Mouse (Mus musculus): ENCODE measurements around the gene Nppc. TPM values are rescaled to one million over a fixed set of nuclear protein-coding genes. Genes with fewer than 3 reads are reported as not detected.

The Nppc gene
- polyA plus RNA-seq, 1 experiment from 2014 or later, result 0.64 TPM

GRCm38 (mm10) chr1:86696948-86697347 lies 26.6 kb upstream of the Nppc start:
- ATAC-seq, result no peak
- no peak overlapping the region for H3K4me3 ChIP-seq (replicated peaks)
- no peaks in the 10 kb centered on the region for H3K9me3 ChIP-seq
- no peak overlapping the region for H3K4me2 ChIP-seq (replicated peaks)
- no peak overlapping the region for H3K27ac ChIP-seq
- no peak overlapping the region for H3K9ac ChIP-seq
- H3K27me3 ChIP-seq (replicated peaks), result no peaks in the 10 kb centered on the region
- H3K4me1 ChIP-seq (replicated peaks), result no peaks in the 10 kb centered on the region
- 57% methylated on average over 7 of the region's 7 CpGs for WGBS
- H3K36me3 ChIP-seq, result no peaks in the 10 kb centered on the region

- 76% methylated on average over 5 of the region's 5 CpGs for WGBS
- no peak overlapping the region for H3K27ac ChIP-seq
- no peaks in the 10 kb centered on the region for H3K36me3 ChIP-seq
- no peaks in the 10 kb centered on the region for H3K27me3 ChIP-seq (replicated peaks)
- no peak for ATAC-seq
- H3K9ac ChIP-seq, result no peak overlapping the region
- no peak overlapping the region for H3K4me3 ChIP-seq (replicated peaks)
- no peak overlapping the region for H3K4me2 ChIP-seq (replicated peaks)
- H3K9me3 ChIP-seq, result no peaks in the 10 kb centered on the region
- no peaks in the 10 kb centered on the region for H3K4me1 ChIP-seq (replicated peaks)
These were observed 20.7 kb upstream of the Nppc start for GRCm38 (mm10) chr1:86691027-86691426.

GRCm38 (mm10) chr1:86687236-86687635 lies 16.9 kb upstream of the Nppc start:
- Histone ChIP-seq H3K4me3 (replicated peaks) (no peak overlapping the region), H3K27me3 (replicated peaks) (no peaks in the 10 kb centered on the region), H3K9me3 (no peaks in the 10 kb centered on the region), H3K9ac (no peak overlapping the region), H3K27ac (no peak overlapping the region), H3K4me1 (replicated peaks) (no peaks in the 10 kb centered on the region), H3K36me3 (no peaks in the 10 kb centered on the region), H3K4me2 (replicated peaks) (no peak overlapping the region)
- ATAC-seq, result no peak
- 87% methylated on average over 4 of the region's 4 CpGs for WGBS

- Histone ChIP-seq H3K4me2 (replicated peaks) (no peak overlapping the region), H3K4me1 (replicated peaks) (no peaks in the 10 kb centered on the region), H3K4me3 (replicated peaks) (no peak overlapping the region), H3K27ac (no peak overlapping the region), H3K36me3 (no peaks in the 10 kb centered on the region), H3K27me3 (replicated peaks) (no peaks in the 10 kb centered on the region), H3K9me3 (no peaks in the 10 kb centered on the region), H3K9ac (no peak overlapping the region)
- ATAC-seq, result no peak
- WGBS, result 87% methylated on average over 10 of the region's 10 CpGs
These were observed 8.3 kb upstream of the Nppc start for GRCm38 (mm10) chr1:86678667-86679066.

- Histone ChIP-seq H3K36me3 (no peaks in the 10 kb centered on the region), H3K27ac (no peak overlapping the region), H3K9ac (no peak overlapping the region), H3K4me2 (replicated peaks) (no peak overlapping the region), H3K4me3 (replicated peaks) (no peak overlapping the region), H3K27me3 (replicated peaks) (no peaks in the 10 kb centered on the region), H3K4me1 (replicated peaks) (no peaks in the 10 kb centered on the region), H3K9me3 (no peaks in the 10 kb centered on the region)
- WGBS, result 66% methylated on average over 3 of the region's 3 CpGs
- ATAC-seq, result no peak
These were observed 7.3 kb upstream of the Nppc start for GRCm38 (mm10) chr1:86677624-86678023.

- no peak overlapping the region for H3K4me3 ChIP-seq (replicated peaks)
- no peak overlapping the region for H3K4me2 ChIP-seq (replicated peaks)
- H3K27ac ChIP-seq, result no peak overlapping the region
- peaks cover 6% of the 10 kb centered on the region for H3K4me1 ChIP-seq (replicated peaks)
- no peak for ATAC-seq
- H3K9me3 ChIP-seq, result no peaks in the 10 kb centered on the region
- H3K27me3 ChIP-seq (replicated peaks), result peaks cover 13% of the 10 kb centered on the region; the same call in 1 of the 2 replicates
- no peak overlapping the region for H3K9ac ChIP-seq
- WGBS, result 90% methylated on average over 12 of the region's 12 CpGs
- no peaks in the 10 kb centered on the region for H3K36me3 ChIP-seq
These were observed 4.8 kb upstream of the Nppc start for GRCm38 (mm10) chr1:86675126-86675525.

- peaks cover 12% of the 10 kb centered on the region for H3K4me1 ChIP-seq (replicated peaks)
- no peak overlapping the region for H3K4me2 ChIP-seq (replicated peaks)
- H3K9ac ChIP-seq, result no peak overlapping the region
- no peak overlapping the region for H3K4me3 ChIP-seq (replicated peaks)
- H3K36me3 ChIP-seq, result no peaks in the 10 kb centered on the region
- 40% methylated on average over 9 of the region's 9 CpGs for WGBS
- ATAC-seq, result no peak
- peaks cover 19% of the 10 kb centered on the region for H3K27me3 ChIP-seq (replicated peaks)
- no peaks in the 10 kb centered on the region for H3K9me3 ChIP-seq
- no peak overlapping the region for H3K27ac ChIP-seq
These were observed 4.0 kb upstream of the Nppc start for GRCm38 (mm10) chr1:86674385-86674784.

GRCm38 (mm10) chr1:86669552-86670273 lies 658 bp downstream of the Nppc start:
- no peaks in the 10 kb centered on the region for H3K36me3 ChIP-seq
- peaks cover 12% of the 10 kb centered on the region for H3K4me1 ChIP-seq (replicated peaks)
- WGBS, result 1% methylated on average over 44 of the region's 44 CpGs
- H3K9me3 ChIP-seq, result no peaks in the 10 kb centered on the region
- no peak overlapping the region for H3K27ac ChIP-seq
- H3K4me2 ChIP-seq (replicated peaks), result peak overlapping the region; percentile 100
- peak overlapping the region; percentile 50 for H3K4me3 ChIP-seq (replicated peaks)
- H3K27me3 ChIP-seq (replicated peaks), result peaks cover 37% of the 10 kb centered on the region
- peak; percentile 75 for ATAC-seq
- peak overlapping the region; percentile 40 for H3K9ac ChIP-seq

GRCm38 (mm10) chr1:86665091-86665490 lies 5.3 kb downstream of the Nppc start:
- H3K36me3 ChIP-seq, result no peaks in the 10 kb centered on the region
- 69% methylated on average over 2 of the region's 2 CpGs for WGBS
- H3K27ac ChIP-seq, result no peak overlapping the region
- no peak overlapping the region for H3K4me2 ChIP-seq (replicated peaks)
- peaks cover 23% of the 10 kb centered on the region for H3K27me3 ChIP-seq (replicated peaks)
- no peak overlapping the region for H3K9ac ChIP-seq
- no peak overlapping the region for H3K4me3 ChIP-seq (replicated peaks)
- no peaks in the 10 kb centered on the region for H3K9me3 ChIP-seq
- ATAC-seq, result no peak
- H3K4me1 ChIP-seq (replicated peaks), result peaks cover 6% of the 10 kb centered on the region

GRCm38 (mm10) chr1:86657071-86657470 lies 13.3 kb downstream of the Nppc start:
- no peak for ATAC-seq
- WGBS, result 76% methylated on average over 5 of the region's 5 CpGs
- Histone ChIP-seq H3K9me3 (no peaks in the 10 kb centered on the region), H3K4me1 (replicated peaks) (no peaks in the 10 kb centered on the region), H3K4me3 (replicated peaks) (no peak overlapping the region), H3K27ac (no peak overlapping the region), H3K9ac (no peak overlapping the region), H3K4me2 (replicated peaks) (no peak overlapping the region), H3K27me3 (replicated peaks) (no peaks in the 10 kb centered on the region), H3K36me3 (no peaks in the 10 kb centered on the region)

GRCm38 (mm10) chr1:86652675-86653074 lies 17.7 kb downstream of the Nppc start:
- ATAC-seq, result no peak
- Histone ChIP-seq H3K27me3 (replicated peaks) (no peaks in the 10 kb centered on the region), H3K36me3 (no peaks in the 10 kb centered on the region), H3K4me2 (replicated peaks) (no peak overlapping the region), H3K4me1 (replicated peaks) (no peaks in the 10 kb centered on the region), H3K27ac (no peak overlapping the region), H3K9me3 (no peaks in the 10 kb centered on the region), H3K9ac (no peak overlapping the region), H3K4me3 (replicated peaks) (no peak overlapping the region)
- 51% methylated on average over 4 of the region's 4 CpGs for WGBS

- peak; percentile 49; the same call in 1 of the 2 replicates for ATAC-seq
- WGBS, result 10% methylated on average over 6 of the region's 6 CpGs
- H3K9ac ChIP-seq, result no peak overlapping the region
These were observed 20.1 kb downstream of the Nppc start for GRCm38 (mm10) chr1:86650272-86650671.

GRCm38 (mm10) chr1:86647517-86647916 lies 22.9 kb downstream of the Nppc start:
- H3K27me3 ChIP-seq (replicated peaks), result no peaks in the 10 kb centered on the region
- H3K36me3 ChIP-seq, result no peaks in the 10 kb centered on the region
- no peak for ATAC-seq
- H3K9ac ChIP-seq, result no peak overlapping the region
- 51% methylated on average over 2 of the region's 2 CpGs for WGBS
- no peak overlapping the region for H3K4me2 ChIP-seq (replicated peaks)
- no peak overlapping the region for H3K4me3 ChIP-seq (replicated peaks)
- no peaks in the 10 kb centered on the region for H3K4me1 ChIP-seq (replicated peaks)
- H3K9me3 ChIP-seq, result no peaks in the 10 kb centered on the region
- no peak overlapping the region for H3K27ac ChIP-seq

More at GRCm38 (mm10) chr1:86650272-86650671, 20.1 kb downstream of the Nppc start:
- Histone ChIP-seq H3K27me3 (replicated peaks) (no peaks in the 10 kb centered on the region), H3K36me3 (no peaks in the 10 kb centered on the region), H3K4me2 (replicated peaks) (no peak overlapping the region), H3K4me1 (replicated peaks) (no peaks in the 10 kb centered on the region), H3K27ac (no peak overlapping the region), H3K9me3 (no peaks in the 10 kb centered on the region), H3K4me3 (replicated peaks) (no peak overlapping the region)

Data from intestine, embryonic 15.5 days (tissue).